Mouse (Mus musculus) mouse embryonic stem cell (cell line): Measurements from ENCODE around the gene Nit2.

Experiments used
- in situ Hi-C, 2 experiments: fragments of 300-500 bp; cut with MboI; formaldehyde crosslinking; loops; 1 replicate in 1 of 2; 3 replicates in 1 of 2; pipeline ENCODE4 v1.14.3; 2019 to 2020; ENCODE audit warnings: low sequenced_read_pairs in 2 of 2, low pct_unique_long_range_greater_than_20kb in 1 of 2, mixed read lengths in 1 of 2; ENCODE audit not compliant: unreplicated experiment in 1 of 2

Gene Nit2

DNA sequence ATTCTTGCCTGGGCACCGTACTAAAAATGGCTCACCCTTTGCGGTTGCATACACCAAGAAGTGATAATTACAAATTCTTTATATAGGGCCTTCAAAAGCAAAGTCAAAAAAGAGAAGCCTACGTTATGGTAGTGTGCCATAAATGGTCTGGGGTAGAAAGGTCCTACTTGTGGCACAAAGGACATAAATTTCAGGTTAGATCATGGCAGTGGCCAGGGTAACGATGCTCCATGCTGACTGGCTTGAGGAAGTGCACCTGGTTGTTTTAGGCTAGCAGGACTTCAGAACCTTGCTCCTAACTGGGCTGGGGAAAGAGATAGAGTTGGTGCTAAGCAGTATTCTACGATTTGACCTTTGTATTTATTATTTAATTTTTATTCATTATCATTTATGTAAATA lies 372 bp upstream of the Nit2 start:
- in situ Hi-C loops, result no loop called here

DNA sequence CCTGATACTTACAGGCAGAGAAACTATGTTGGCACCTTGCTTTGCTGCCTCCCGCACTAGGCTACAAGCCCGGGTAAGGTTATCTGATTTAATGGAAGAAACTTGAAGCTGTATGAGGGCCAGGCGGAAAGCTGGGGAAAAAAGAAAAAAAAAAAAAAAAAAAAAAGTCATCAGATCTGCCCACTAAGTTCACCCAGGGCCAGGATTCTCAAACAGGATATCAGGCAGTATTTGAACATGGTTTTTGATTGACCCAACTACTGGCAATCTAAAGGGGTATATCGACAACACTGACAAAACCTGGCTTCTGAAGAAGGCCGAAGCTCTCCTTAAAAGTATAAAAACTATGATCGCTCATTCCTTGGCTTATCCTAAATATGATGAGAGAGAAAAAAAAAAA lies 1.1 kb downstream of the Nit2 start:
- in situ Hi-C loops, result no loop called here

DNA sequence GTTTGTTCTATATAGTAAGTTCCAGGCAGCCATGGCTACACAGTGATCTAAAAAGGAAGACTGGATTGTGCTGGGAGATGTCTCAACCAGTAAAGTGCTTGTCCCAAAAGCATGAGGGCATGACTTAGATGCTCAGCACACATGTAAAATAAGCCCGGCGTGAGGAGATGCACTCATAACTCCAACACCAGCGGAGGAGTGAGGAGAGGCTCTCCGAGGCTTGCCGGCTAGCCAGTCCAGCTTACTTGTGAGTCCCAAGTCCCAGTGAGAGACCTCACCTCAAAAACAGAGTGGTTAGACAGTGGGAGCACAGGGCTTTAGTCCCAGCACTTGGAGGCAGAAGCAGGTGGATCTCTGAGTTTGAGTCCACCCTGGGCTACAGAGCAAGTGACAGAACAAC lies 2.0 kb downstream of the Nit2 start:
- in situ Hi-C loops, result no loop called here

DNA sequence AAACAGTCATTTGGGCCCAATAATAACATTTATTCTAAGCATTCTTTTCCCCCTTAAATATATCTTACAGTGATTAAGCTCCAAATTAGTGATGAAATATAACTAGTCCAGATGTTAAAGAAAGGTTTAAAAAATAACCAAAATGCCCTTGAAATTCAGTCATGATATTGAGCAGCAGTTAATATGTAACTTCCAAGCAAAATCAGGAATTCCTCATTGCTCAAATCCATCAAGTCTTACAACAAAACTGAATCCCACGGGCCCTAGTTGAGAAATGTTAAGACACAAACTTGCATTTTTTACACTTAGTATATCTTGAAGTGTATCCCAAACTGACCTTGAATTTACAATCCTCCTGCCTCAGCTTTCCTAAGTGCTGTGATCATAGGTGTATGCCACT lies 3.4 kb downstream of the Nit2 start:
- in situ Hi-C loops, result no loop called here

DNA sequence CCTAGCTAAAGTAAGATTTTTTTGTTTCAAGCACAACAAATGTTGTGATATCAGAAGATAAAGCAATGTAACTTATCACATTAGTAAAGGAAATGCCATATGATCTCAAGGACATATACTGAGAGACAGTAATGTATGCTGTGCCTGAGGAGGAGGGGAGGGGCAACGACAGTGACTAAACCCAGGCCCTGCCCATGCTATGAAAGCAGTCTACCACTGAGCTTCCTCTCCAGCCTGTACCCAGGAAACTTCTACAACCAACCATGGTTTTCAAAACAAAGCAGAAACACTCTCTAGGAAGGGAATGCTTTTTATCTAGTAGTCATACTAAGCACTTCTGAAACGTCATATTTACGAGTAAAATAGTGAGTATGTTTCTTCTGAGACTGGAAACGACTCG lies 4.3 kb downstream of the Nit2 start:
- in situ Hi-C loops, result no loop called here

DNA sequence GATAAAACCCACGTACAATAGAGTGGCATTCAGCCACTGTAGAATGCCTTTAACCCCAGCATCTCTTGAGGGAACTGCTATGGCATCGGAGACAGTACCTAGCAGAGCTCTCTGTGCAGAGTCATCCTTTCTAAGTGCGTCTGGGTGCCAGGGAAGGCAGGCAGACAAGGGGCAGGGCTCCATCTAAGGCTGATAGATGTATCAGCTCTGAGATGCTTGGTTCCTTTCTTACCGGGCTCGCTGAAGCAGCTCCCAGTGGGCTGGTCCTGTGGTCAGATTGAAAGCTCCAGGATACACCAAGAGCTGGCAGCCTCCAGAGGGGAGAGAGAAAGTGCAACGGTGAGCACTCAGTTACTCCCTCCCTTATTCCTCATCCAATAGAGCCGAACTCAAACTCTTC lies 7.3 kb downstream of the Nit2 start:
- in situ Hi-C loops, result no loop called here

DNA sequence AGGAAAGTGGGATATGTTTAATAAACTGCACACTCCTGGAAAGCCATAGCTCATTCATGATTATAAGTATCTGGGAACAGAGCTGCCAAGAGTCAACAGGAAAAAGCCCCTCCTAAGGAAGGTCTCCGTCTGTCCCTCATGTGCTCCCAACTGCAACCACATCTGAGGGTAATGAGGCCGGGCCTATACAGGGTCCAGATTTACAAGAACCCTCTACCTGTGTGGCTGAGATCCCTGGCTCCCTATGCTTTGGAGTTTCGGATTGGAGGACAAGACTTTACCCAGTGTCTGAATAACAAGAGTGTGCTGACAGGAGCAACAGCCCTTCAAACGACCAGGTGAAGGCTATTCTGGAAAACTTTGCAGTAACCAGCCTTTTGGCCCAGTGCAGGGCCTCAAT lies 9.4 kb downstream of the Nit2 start:
- in situ Hi-C loops, result no loop called here

DNA sequence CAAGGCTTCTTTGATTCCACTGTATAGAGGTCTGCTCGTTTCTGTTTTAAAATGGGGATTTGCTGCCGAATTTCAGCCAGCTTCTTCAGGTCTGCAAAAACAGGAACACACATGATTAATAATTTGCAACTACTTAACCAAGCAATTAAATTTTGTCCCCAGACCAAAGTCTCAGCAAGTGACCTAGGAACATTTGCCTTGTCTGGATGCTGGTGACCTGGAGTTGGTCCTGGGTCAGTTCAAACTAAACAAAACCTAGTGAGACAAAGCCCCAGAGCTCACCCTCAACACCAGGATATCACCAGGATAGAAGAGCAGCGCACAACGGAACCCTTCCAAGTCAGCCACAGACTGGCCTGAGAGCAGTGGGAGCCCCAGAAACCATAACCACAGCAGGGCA lies 10.1 kb downstream of the Nit2 start:
- in situ Hi-C loops, result no loop called here

DNA sequence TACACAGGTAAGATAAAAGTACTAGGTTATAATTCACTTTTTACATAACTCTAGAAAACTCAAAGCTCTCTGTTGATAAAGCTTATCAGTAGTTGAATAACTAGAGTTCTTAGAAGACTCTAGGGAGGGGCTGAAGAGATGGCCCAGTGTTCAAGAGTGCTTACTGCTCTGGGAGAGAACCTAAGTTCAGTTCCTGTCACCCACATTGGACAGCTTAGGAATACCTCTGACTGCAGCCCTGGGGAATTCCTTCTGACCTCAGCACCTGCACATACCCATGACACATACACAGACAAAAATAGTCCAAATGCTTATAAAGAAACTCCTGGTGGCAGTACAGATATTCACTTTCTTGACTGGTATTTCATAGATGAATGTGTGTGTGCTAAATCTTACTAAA lies 11.2 kb downstream of the Nit2 start:
- in situ Hi-C loops, result no loop called here

DNA sequence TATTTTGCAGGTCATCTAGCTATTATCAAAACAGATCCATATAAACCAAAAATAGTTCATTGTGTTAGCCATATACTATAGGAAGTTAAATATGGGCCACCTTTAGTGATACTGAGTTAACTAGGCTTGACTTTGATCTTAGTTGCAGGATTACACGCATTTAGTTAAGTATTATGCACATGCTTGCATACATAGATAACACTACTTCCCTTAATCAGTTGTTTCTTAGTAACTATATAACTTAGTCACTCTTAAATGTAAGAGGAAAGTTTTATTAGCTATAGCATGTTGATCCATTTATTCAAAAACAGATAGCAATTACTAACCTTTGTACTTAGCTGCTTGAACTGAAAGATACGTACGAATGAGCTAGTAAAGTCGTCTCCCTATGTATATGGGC lies 15.7 kb downstream of the Nit2 start:
- in situ Hi-C loops, result no loop called here

DNA sequence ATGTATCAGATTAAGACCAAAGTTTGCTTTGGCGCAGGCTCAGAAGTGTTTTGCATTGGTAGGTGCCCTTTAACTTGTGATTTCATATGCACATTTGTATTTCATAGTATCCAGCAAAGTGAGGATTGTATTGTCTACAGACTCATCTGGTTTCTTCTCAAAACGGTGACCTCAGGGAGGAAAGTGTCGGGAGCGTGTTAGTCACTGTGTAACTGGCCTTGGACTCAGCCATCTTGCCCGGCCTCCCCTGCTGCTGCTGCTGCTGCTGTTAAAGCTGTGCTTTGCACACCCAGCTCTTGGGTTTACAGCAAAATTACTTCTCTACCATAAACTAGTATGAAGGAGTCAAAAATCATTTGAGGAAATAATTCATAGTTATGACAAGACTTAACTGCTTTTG lies 22.4 kb downstream of the Nit2 start:
- in situ Hi-C loops, result no loop called here

DNA sequence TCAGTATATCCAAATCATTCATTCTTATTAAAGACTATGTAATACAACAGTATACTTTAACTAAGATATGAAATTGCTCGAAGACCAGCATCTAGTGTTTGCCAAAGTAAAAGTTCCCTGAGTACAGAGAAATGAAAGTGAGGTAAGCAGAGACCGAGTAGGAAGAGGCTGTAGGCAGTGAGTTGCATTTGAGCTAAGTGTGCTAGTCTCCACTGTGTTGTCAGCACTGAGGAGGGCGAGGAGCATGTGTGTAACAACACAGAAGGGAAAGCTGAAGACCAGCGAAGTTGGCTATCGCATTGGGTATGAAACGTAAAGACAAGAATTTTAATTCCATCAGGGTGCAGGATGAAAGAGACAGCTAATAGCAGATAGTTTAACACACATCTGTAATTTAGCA lies 33.5 kb downstream of the Nit2 start:
- in situ Hi-C loops, result no loop called here

DNA sequence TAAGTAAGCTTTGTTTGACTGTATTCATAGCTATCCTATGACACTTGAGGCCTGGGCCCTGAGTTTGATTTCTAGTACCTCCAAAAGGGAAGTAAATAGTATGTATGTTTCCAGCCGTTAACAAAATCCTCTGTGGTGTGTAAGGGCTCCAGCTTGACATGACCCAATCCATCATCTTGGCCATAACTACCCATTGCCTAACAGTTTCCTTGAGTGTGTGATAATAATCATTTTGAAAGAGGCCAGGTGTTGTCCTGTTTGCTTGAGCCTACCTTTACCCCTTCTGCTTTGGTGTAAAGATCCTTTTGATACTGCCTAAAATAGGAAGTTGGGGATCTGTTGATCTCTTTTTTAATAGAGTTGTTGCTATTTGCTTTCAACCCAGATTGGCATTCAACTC lies 34.8 kb downstream of the Nit2 start:
- in situ Hi-C loops, result no loop called here

DNA sequence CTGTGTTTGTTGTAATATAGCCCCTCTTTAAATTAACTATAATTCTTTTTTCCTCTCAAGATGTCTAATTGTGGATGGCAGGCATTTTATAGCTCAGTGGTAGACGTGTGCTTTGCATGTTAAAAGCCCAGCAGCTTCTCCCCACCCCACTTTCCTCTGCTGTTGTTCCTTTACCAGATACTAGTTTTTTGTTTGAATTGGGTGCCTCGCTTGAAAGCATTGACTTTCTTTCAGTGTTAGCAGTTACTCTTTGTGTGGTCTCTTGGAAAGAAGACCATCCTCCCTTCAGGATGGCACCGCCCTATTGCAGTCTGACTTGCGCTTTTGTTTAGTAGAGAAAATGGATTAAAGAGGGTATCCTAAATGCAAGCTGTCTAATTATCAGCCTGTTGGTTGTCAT lies 35.6 kb downstream of the Nit2 start:
- in situ Hi-C loops, result no loop called here

DNA sequence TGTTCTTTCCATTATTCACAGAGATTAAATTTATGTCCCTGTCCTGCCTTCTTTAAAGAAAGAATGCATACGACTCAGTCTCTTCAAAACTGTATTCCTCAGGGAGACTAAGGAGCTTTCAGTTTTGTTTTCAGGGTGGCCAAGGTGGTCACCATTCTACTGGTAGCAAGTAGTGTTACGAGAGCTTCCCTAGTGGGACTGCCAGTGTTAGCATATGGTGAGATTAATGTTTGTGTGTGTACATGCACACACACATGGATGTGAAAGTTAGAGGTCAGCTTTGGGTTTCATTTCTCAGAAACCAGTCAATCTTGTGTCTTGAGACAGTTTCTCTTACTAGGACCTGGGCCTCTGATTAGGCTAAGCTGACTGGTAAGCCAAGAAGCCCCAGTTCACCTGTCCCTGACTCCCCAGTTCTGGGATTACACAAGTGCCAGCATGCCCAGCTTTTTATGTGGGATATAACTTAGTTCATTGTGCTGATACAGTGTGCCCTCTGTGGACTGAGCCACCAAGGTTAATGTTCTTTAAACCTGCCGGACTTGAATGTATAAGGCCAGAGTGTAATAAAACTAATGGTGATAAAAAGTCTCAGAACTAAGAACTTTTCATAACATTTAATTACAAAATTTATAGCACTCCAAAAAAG lies 36.3 kb downstream of the Nit2 start:
- in situ Hi-C loops, result no loop called here

DNA sequence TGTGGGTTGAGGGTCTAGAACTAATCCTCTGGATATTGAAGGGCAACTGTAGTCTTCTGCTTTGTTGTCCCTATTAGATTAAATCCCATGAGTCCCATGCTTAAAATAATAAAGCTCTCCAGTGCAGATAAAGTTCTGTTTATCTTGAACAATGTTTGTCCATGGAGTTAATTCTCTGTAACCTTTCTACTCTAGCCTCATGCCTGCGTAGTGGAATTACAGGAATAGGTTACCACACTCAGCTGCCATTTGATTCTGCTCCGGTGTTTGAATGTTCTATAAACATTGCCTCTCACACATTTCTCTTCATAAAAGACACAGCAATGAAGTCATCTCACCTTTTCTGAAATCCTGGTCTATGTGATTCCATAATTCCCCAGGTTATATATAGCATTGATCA lies 39.3 kb downstream of the Nit2 start:
- in situ Hi-C loops, result no loop called here

DNA sequence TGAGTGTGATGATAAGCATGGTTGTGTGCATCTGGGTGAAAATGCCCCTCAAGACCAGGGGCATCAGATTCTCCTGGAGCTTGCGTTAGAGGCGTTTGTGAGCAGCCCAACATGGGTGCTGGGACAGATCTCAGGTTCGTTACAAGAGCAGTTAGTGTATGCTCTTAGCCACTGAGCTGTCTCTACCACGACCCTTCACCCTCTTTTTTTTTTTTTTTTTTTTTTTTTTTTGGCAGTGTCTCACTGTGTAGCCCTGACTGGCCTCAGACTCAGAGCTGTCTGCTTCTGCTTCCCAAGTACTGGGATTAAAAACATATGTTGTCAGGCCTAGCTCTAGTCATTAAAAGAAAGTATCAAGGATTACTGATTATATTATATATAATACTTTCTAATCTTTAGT lies 40.9 kb downstream of the Nit2 start:
- in situ Hi-C loops, result no loop called here

DNA sequence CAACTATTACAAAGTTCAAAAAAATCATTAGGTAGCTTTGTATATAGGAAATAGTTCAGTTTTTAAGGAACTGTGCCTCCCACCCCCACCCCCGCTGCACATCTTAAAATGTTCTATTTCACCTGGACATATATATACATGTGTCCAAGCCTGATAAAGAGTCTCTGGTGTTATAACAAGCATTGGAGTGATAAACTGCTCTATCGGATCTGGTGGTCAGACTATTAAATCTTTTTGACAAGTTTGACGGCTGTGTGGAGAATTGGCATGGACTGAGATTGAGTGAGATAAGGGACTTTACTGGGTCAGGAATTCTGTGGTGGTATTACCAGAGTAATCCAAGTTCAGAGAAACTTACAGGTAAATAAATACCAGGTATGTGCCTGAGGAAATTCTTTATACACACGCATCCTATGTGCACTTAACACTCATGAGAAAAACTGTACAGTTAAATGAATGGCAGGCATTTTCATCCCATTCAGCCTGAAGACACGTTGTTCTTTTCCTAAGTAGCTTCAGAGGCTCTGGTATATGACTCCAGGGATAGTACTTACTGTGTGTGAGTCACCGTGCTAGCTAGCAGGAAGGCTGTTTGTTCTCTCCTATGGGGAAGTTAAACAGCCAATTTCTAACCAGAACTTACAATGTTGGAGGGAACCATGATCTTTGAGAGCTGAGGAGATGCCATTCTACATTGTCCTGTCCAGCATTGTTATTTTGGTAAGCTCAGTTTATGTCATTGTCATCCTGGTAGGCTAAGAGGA lies 44.3 kb downstream of the Nit2 start:
- in situ Hi-C loops, result no loop called here

DNA sequence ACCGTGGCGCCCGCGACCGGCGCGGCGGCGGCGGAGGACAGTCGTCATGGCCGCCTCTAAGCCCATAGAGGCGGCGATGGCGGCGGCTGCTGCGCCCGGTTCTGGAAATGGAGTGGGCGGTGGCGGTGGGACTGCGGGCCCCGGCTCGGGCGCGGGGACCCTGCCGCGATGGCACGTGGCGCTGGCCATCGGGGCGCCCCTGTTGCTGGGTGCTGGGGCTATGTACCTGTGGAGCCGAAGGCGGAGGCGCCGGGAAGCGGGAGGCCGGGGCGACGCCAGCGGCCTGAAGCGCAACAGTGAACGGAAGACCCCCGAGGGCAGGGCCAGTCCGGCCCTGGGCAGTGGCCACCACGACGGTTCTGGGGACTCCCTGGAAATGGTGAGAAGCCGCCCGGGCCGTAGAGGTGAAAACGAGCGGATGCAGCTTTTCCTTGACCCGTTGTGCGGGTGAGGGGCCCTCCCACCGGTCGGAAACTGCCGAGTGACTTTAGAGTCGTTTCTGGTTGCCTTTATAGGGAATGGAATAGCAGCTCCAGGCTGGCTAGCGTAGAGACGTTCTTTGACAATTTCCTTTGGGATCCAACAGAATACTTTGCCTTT lies 45.2 kb downstream of the Nit2 start:
- in situ Hi-C loops, result no loop called here
